Mouse (Mus musculus): ENCODE data around the gene Ptpa.

GRCm38 (mm10) chr2:30408452-30409100 lies 7.3 kb upstream of the Ptpa start:
- no peak for TF ChIP-seq CTCF (IDR thresholded peaks at IDR 0.05; ENCODE audit: low read depth, low read length)
- TF ChIP-seq POLR2A (IDR thresholded peaks at IDR 0.05; ENCODE audit: insufficient read depth, low read length), result no peak

Data from ES-Bruce4 (cell line).